Mouse (Mus musculus): ENCODE measurements around the gene Pde1a.

The Pde1a gene

DNA sequence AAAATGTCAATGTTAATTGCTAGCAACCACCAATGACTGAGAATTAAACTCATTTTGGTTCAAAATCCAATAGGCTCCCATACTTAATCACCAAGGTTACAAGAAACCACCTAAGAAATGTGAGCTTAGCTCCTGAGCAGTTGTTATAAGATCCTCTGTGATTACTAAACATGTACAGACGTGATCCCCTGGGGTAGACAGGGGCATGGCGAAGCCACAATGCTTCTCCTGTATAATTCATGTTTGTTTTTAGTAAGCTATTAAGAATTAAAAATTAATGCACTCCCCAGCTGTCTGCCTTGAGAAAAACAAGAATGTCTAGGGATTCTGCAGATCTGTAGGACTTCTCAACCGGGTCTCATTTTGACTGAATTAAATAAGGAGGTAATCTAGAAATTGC lies 309.7 kb downstream of the Pde1a start:
- DNase-seq (ENCODE audit: low read depth) = no peak

DNA sequence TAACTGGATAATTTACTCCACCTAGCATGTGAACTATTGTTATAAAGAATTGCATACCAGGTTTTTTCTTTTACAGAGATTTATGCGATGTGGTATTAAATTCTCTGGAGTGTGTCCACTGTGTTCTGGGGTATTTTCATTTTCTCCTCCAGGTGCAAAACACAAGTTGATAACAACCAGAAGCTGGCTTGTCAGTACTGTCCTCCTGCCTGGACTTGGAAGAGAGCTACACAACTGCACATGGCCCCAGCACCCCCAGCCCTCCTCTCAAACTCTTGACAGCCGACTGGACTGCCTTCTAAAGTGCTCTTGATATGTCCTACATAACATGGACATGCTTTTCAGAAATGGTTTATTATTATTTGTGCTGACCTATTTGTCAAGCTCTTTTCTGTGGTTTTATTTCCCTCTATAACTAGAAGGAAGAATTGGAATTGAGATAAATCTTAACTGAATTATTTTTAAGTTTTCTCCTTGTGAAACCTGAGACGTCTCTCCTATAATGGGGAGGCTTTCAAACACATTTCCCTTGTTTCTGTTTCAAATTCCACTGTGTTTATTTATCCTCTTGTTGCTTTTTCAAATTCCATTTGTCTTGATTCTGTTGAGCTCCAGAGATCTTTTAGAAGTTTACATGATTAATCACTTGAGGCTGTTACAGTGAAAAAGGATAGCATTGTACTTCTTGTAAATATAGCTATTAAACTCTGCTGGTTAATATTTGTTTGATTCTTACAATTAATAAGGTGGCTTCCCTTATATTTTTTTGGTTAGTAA lies 313.4 kb downstream of the Pde1a start:
- no peak for DNase-seq (ENCODE audit: low read depth)

DNA sequence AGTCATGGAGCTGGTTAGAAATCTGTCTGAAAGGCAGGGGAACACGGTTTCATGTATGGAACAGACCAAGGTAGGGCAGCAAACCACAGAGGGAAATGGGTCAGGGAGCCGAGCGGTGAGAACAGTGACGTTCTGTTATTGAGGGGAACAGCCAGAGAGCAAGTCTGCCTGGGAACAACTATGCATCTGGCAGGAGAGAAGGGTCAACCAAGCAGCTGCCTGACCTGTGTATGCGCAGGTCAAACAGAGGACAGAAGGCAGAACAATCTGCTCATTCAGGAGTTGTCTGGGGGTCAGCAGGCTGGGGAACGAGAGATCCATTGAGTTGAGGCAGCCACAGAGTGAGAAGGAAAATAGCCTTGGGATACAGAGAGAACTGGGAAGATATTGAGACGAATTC lies 330.6 kb downstream of the Pde1a start:
- DNase-seq (ENCODE audit: low read depth) = no peak

DNA sequence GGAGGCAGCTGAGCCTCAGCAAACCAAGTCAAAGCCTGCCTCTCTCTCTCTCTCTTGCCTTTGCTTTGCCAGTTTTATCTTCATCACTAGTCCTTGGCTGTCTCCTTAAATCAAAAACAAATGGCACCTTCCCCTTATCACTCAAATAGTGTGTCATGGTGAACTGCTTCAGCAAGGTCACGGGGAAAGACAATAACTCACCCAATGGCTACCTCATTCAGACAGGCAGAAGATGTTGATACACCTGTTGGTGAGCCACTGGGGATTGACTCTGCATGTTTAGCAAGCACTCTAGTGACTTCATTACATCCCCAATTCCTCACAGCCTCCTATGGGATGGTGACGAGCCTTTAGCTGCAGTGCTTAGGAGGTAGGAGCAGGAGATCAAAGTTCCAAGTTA lies 331.8 kb downstream of the Pde1a start:
- no peak for DNase-seq (ENCODE audit: low read depth)

GRCm38 (mm10) chr2:79793186-79793585 lies 336.1 kb downstream of the Pde1a start:
- DNase-seq (ENCODE audit: low read depth) = no peak

GRCm38 (mm10) chr2:79786467-79786866 lies 342.8 kb downstream of the Pde1a start:
- no peak for DNase-seq (ENCODE audit: low read depth)

DNA sequence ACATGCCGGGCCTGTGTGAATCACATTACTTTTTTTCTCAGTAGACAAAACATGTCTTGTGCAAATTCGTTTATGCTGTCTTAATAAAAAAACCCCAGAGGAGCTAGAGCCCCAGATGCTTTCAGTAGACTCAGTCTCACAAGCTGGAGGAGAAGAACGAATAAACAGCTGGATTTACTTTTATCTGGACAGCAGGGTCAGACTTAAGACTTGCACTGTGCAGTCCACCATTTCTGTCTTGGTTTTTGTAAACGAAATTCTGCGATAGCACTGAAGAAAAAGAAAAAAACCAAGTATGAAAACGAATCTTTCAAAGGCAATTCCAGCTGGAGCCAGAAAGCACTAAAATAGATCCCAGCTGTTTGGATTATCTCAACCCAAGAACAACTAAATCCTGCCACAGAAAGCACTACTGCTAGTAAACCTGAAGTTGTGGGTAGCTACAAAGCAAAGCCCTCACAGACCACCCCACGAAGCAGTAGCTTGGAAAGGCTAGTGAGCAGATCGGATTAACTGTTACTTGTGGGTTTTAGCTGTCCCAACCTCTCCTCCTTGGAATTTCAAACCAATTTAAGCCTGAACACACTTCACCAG lies 343.6 kb downstream of the Pde1a start:
- no peak for DNase-seq (ENCODE audit: low read depth)

Measured in 416B (cell line).